Mouse (Mus musculus): ENCODE results near the gene Hmcn1. TPM values are rescaled to one million over a fixed set of nuclear protein-coding genes. Genes with fewer than 3 reads are reported as not detected.

Hmcn1 gene
- polyA plus RNA-seq, 1 experiment from 2014 or later, result 1.3 TPM

DNA sequence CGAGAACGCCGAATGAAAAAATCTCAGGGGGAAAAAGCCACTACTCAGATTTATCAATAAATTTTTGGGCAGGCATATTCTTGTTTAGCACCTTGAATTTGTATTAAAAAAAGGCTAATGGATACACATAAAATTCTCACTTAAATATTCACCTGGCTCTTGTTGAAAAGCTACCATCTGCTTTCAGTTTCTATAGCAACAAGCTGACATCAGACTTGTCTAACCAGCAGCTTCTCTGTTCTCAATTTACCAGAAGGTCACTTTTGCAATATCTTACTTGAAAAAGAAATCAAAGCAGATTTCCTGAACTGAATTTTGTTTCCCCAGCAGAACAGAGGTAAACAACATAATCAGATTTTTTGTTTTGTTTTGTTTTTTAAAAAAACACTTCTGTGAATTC is 311.8 kb downstream of the Hmcn1 start:
- Histone ChIP-seq H3K27me3 (replicated peaks; ENCODE audit: control insufficient read depth, insufficient read depth, low read length) (no peaks in the 10 kb centered on the region), H3K4me2 (ENCODE audit: low read length) (peak overlapping the region; percentile 8; the same call in 1 of the 2 replicates), H3K4me3 (ENCODE audit: low read length) (no peak overlapping the region), H3K9me3 (ENCODE audit: control insufficient read depth, low read length) (no peaks in the 10 kb centered on the region), H3K9ac (ENCODE audit: low read depth, low read length) (no peak overlapping the region), H3K4me1 (ENCODE audit: control insufficient read depth, insufficient read depth, low read depth, low read length) (peaks cover 2% of the 10 kb centered on the region; the same call in 1 of the 2 replicates), H3K36me3 (ENCODE audit: control insufficient read depth, insufficient read depth, low read length) (no peaks in the 10 kb centered on the region), H3K27ac (ENCODE audit: low read depth, low read length) (no peak overlapping the region)
- 80% methylated on average over 3 of the region's 3 CpGs for WGBS
- ATAC-seq, result 0 out of 2 replicates have a peak, but pooled peaks have one; percentile 61

DNA sequence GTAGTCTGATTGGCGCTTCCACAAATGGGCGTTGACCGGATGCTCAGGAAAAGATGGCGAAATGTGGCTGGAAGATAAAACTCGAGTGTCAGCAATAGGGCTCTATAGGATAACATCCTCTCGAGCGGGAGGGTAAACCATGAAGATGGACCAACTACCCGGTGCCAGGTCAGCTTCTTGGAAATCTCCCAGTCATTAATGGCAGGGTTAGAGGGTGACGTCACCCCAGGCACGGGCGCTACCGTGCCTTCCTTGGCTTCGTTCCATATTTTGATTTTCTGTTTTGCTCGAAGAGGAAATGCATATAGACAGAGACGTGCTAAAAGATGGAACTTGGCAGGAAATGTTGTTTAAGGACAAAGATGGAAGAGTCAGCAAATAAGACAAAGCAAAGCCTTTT is 312.2 kb downstream of the Hmcn1 start:
- no peak overlapping the region for H3K9ac ChIP-seq (ENCODE audit: low read depth, low read length)
- peak overlapping the region; percentile 29; the same call in 1 of the 2 replicates for H3K27ac ChIP-seq (ENCODE audit: low read depth, low read length)
- H3K4me2 ChIP-seq (ENCODE audit: low read length), result peak overlapping the region; percentile 8; the same call in 1 of the 2 replicates
- no peaks in the 10 kb centered on the region for H3K9me3 ChIP-seq (ENCODE audit: control insufficient read depth, low read length)
- 73% methylated on average over 15 of the region's 15 CpGs for WGBS
- H3K4me1 ChIP-seq (ENCODE audit: control insufficient read depth, insufficient read depth, low read depth, low read length), result peaks cover 2% of the 10 kb centered on the region; the same call in 1 of the 2 replicates
- no peaks in the 10 kb centered on the region for H3K27me3 ChIP-seq (replicated peaks; ENCODE audit: control insufficient read depth, insufficient read depth, low read length)
- no peak overlapping the region for H3K4me3 ChIP-seq (ENCODE audit: low read length)
- no peaks in the 10 kb centered on the region for H3K36me3 ChIP-seq (ENCODE audit: control insufficient read depth, insufficient read depth, low read length)
- peak; percentile 48 for ATAC-seq

DNA sequence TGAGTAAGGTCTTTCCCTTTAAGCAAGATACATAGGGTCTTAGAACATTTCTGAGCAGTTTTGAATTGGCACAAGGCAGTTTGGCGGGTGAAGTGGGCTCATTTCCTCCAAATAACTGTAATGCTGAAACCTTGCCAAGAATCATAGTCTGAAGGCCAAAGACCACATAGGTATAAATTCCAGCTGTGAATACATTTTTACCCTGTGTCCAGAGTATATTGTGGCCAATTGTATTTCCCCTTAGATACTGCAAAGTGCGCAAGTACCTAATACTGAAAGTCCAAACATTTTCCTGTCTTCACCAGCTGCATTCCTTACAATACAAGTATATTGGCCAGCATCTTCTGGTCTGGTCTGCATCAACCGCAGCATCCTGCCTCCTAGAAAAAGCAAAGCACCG is 312.9 kb downstream of the Hmcn1 start:
- H3K9ac ChIP-seq (ENCODE audit: low read depth, low read length), result no peak overlapping the region
- H3K4me2 ChIP-seq (ENCODE audit: low read length), result no peak overlapping the region
- no peak overlapping the region for H3K27ac ChIP-seq (ENCODE audit: low read depth, low read length)
- no peak overlapping the region for H3K4me3 ChIP-seq (ENCODE audit: low read length)
- no peaks in the 10 kb centered on the region for H3K36me3 ChIP-seq (ENCODE audit: control insufficient read depth, insufficient read depth, low read length)
- H3K27me3 ChIP-seq (replicated peaks; ENCODE audit: control insufficient read depth, insufficient read depth, low read length), result no peaks in the 10 kb centered on the region
- H3K4me1 ChIP-seq (ENCODE audit: control insufficient read depth, insufficient read depth, low read depth, low read length), result peaks cover 2% of the 10 kb centered on the region; the same call in 1 of the 2 replicates
- 84% methylated on average over 4 of the region's 4 CpGs for WGBS
- H3K9me3 ChIP-seq (ENCODE audit: control insufficient read depth, low read length), result no peaks in the 10 kb centered on the region
- ATAC-seq, result no peak

DNA sequence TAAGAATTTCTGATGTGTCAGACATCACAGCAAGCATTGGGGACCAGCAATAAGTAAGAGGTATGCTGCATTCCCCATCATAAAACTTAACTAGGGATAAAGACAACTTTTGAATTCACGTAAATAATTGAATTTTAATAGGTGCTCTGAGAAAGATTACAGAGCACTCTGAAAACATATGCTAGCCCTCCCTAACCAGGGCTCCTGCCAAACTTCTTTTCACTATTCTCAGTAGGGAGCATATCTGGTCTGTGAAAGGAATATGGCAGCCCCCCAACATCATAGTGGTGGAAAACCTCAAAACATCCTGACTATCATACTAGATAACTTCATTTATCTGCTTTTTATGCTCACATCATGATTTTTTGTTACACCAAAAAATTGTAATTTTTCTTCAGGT is 347.9 kb downstream of the Hmcn1 start:
- no peak overlapping the region for H3K4me3 ChIP-seq (ENCODE audit: low read length)
- no peaks in the 10 kb centered on the region for H3K27me3 ChIP-seq (replicated peaks; ENCODE audit: control insufficient read depth, insufficient read depth, low read length)
- WGBS, result 82% methylated on average over 1 of the region's 1 CpGs
- no peaks in the 10 kb centered on the region for H3K9me3 ChIP-seq (ENCODE audit: control insufficient read depth, low read length)
- no peaks in the 10 kb centered on the region for H3K36me3 ChIP-seq (ENCODE audit: control insufficient read depth, insufficient read depth, low read length)
- no peak overlapping the region for H3K27ac ChIP-seq (ENCODE audit: low read depth, low read length)
- no peak for ATAC-seq
- H3K9ac ChIP-seq (ENCODE audit: low read depth, low read length), result no peak overlapping the region
- no peak overlapping the region for H3K4me2 ChIP-seq (ENCODE audit: low read length)
- no peaks in the 10 kb centered on the region for H3K4me1 ChIP-seq (ENCODE audit: control insufficient read depth, insufficient read depth, low read depth, low read length)

DNA sequence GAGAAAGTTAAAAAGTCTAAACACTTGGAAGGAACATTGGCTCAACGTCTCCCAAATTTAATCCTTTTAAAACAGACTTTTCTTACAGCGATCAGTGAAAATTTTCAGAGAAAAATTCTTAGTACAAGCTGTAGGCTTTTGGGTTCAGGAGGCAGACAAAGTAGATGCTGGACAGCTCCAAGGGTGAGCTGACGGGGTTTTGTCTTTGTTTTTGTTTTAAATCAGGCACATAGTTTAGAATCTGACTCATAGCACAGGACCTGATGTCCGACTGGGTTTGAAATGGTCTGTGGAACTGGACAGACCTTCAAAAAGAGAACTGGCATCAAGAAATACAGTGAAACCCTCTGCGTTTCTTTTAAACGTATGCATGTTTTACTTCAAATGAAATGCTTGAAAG is 353.7 kb downstream of the Hmcn1 start:
- Histone ChIP-seq H3K4me1 (ENCODE audit: control insufficient read depth, insufficient read depth, low read depth, low read length) (no peaks in the 10 kb centered on the region), H3K27ac (ENCODE audit: low read depth, low read length) (no peak overlapping the region), H3K36me3 (ENCODE audit: control insufficient read depth, insufficient read depth, low read length) (no peaks in the 10 kb centered on the region), H3K4me3 (ENCODE audit: low read length) (no peak overlapping the region), H3K27me3 (replicated peaks; ENCODE audit: control insufficient read depth, insufficient read depth, low read length) (no peaks in the 10 kb centered on the region), H3K9ac (ENCODE audit: low read depth, low read length) (no peak overlapping the region), H3K9me3 (ENCODE audit: control insufficient read depth, low read length) (no peaks in the 10 kb centered on the region), H3K4me2 (ENCODE audit: low read length) (no peak overlapping the region)
- no peak for ATAC-seq
- WGBS, result 69% methylated on average over 6 of the region's 6 CpGs

DNA sequence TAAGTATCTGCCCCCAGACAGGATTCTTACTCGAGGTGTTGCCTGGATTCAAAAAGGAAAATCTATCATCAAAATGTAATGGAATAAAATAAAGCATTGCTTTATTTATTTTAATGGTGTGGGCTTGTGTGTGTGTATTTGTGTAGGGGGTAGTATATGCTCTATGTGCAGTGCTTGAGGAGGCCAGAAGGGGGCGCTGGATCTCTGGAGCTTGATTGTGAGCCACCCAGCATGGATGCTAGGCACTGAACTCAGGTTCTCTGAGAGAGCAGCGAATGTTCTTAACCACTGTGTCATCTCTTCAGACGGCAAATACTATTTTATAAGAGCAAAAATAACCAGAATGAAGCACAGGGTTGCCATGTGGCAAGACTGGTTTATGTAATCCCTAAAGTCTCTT is 360.7 kb downstream of the Hmcn1 start:
- WGBS, result 74% methylated on average over 4 of the region's 4 CpGs
- Histone ChIP-seq H3K9me3 (ENCODE audit: control insufficient read depth, low read length) (no peaks in the 10 kb centered on the region), H3K27me3 (replicated peaks; ENCODE audit: control insufficient read depth, insufficient read depth, low read length) (no peaks in the 10 kb centered on the region)

DNA sequence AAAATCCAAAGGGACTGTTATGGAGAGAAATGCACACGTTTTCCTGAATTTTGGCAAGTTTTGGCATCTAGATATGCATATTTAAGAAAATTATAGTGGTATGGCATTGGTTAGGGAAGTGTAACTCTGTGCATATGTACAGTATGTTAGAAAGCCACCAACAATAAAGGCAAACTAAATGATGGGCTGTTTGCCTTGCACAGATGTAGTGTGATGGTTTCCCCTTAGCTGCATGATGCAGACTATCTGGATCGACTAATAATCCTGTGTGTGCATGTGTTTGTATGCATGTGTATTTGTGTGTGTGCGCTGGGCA is 361.4 kb downstream of the Hmcn1 start:
- Histone ChIP-seq H3K36me3 (ENCODE audit: control insufficient read depth, insufficient read depth, low read length) (no peaks in the 10 kb centered on the region), H3K27me3 (replicated peaks; ENCODE audit: control insufficient read depth, insufficient read depth, low read length) (no peaks in the 10 kb centered on the region), H3K9ac (ENCODE audit: low read depth, low read length) (no peak overlapping the region), H3K4me2 (ENCODE audit: low read length) (no peak overlapping the region), H3K9me3 (ENCODE audit: control insufficient read depth, low read length) (no peaks in the 10 kb centered on the region), H3K27ac (ENCODE audit: low read depth, low read length) (no peak overlapping the region), H3K4me1 (ENCODE audit: control insufficient read depth, insufficient read depth, low read depth, low read length) (no peaks in the 10 kb centered on the region), H3K4me3 (ENCODE audit: low read length) (no peak overlapping the region)
- WGBS, result 84% methylated on average over 3 of the region's 3 CpGs
- ATAC-seq, result no peak

More for the DNA sequence above, 360.7 kb downstream of the Hmcn1 start:
- ATAC-seq, result no peak
- H3K9ac ChIP-seq (ENCODE audit: low read depth, low read length), result no peak overlapping the region
- H3K4me2 ChIP-seq (ENCODE audit: low read length), result no peak overlapping the region
- H3K4me3 ChIP-seq (ENCODE audit: low read length), result no peak overlapping the region
- no peak overlapping the region for H3K27ac ChIP-seq (ENCODE audit: low read depth, low read length)
- no peaks in the 10 kb centered on the region for H3K36me3 ChIP-seq (ENCODE audit: control insufficient read depth, insufficient read depth, low read length)
- H3K4me1 ChIP-seq (ENCODE audit: control insufficient read depth, insufficient read depth, low read depth, low read length), result no peaks in the 10 kb centered on the region

DNA sequence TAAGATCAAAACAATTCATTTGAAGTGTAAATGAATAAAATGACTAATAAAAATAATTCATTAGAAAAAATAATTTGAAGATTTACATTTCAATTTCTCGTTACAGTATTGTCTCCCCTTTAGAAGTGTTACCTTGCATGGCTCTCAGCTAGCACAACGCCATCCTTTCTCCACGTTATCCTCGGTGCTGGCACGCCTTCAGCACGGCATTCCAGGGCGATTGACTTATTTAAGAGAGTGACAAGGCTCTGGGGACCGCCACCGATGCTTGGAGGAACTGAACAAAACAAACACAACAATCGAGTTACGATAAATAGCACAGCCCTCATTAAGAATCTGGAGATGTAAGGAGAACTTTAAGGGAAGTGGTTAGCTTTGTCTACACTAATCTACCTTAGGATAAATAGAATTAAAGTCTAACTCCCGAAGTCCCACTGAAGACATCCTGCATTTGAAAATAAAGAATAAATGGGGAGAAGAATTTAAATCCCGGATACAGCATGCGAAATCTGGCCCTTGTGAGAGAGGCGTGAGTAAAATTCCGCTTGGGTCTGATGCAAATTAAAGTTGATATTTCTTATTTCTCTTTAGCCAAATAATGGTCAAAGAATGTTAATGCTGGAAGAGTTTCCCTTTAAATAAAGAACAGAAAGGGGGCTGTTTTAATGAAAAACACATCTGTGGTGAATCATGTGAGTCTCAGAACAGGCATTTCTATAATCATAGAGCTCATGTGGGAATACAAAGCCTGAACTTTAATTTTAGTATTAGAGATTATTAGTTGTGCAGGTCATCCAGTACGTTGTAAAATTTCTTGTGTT is 362.0 kb downstream of the Hmcn1 start:
- 71% methylated on average over 17 of the region's 17 CpGs for WGBS
- H3K36me3 ChIP-seq (ENCODE audit: control insufficient read depth, insufficient read depth, low read length), result no peaks in the 10 kb centered on the region
- no peak overlapping the region for H3K27ac ChIP-seq (ENCODE audit: low read depth, low read length)
- H3K4me1 ChIP-seq (ENCODE audit: control insufficient read depth, insufficient read depth, low read depth, low read length), result no peaks in the 10 kb centered on the region
- H3K4me2 ChIP-seq (ENCODE audit: low read length), result no peak overlapping the region
- ATAC-seq, result no peak
- no peak overlapping the region for H3K4me3 ChIP-seq (ENCODE audit: low read length)
- H3K9ac ChIP-seq (ENCODE audit: low read depth, low read length), result no peak overlapping the region
- no peaks in the 10 kb centered on the region for H3K9me3 ChIP-seq (ENCODE audit: control insufficient read depth, low read length)
- H3K27me3 ChIP-seq (replicated peaks; ENCODE audit: control insufficient read depth, insufficient read depth, low read length), result no peaks in the 10 kb centered on the region

DNA sequence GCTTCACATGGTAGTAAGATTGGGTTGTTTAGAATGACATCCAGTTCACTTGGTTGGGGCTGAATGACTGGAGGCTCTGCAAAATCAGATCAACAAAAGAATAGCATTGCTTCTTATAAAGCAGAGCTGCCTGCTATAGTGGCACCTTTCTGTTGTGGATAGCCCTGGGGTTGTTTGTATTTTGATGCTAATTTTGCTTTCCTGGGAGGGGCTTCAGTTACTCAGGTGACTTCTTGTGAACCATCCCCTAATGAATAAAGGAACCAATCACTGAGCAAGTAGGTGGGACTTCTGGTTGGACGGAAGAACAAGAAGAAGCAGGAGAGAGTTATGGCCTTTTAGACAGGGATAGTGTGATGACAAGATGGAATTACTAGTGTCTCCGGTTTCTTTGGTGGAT is 370.0 kb downstream of the Hmcn1 start:
- Histone ChIP-seq H3K27me3 (replicated peaks; ENCODE audit: control insufficient read depth, insufficient read depth, low read length) (no peaks in the 10 kb centered on the region), H3K4me3 (ENCODE audit: low read length) (no peak overlapping the region), H3K36me3 (ENCODE audit: control insufficient read depth, insufficient read depth, low read length) (no peaks in the 10 kb centered on the region), H3K27ac (ENCODE audit: low read depth, low read length) (no peak overlapping the region), H3K4me2 (ENCODE audit: low read length) (no peak overlapping the region), H3K4me1 (ENCODE audit: control insufficient read depth, insufficient read depth, low read depth, low read length) (no peaks in the 10 kb centered on the region), H3K9me3 (ENCODE audit: control insufficient read depth, low read length) (no peaks in the 10 kb centered on the region), H3K9ac (ENCODE audit: low read depth, low read length) (no peak overlapping the region)
- 94% methylated on average over 2 of the region's 2 CpGs for WGBS
- ATAC-seq, result no peak
